Mouse (Mus musculus): ENCODE results near the gene Cacng3.

DNA sequence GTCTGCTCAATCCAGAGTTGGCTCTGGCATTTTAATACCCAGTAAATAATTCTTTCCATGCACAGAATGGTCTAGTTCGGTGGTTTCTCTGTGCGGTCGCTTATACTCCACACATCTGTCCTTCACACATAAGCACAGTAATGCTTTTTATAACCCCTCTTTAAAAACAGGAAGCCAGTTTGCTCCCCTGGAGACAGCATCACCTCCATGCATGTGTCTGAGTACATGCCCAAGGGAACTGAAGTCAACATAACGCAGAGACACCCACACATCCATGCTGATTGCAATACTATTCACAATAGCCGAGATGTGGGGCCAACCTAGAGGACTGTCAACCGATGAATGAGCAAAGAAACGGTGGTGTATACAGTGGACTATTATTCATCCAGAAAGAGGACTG, 147.3 kb downstream of the Cacng3 start:
- TF ChIP-seq CTCF (IDR thresholded peaks at IDR 0.05; ENCODE audit: control insufficient read depth, insufficient read depth, insufficient read length): no peak
- TF ChIP-seq CEBPB (IDR thresholded peaks at IDR 0.05; ENCODE audit: low read depth): no peak
- TF ChIP-seq MAX (IDR thresholded peaks at IDR 0.05): no peak
- no peak for TF ChIP-seq USF1 (IDR thresholded peaks at IDR 0.05; ENCODE audit: low read depth)
- TF ChIP-seq FOSL1 (IDR thresholded peaks at IDR 0.05; ENCODE audit: insufficient read depth, low read length, poor library complexity, severe bottlenecking): no peak

All from C2C12 (cell line).